Mouse (Mus musculus) embryonic facial prominence, embryonic 11.5 days (tissue): Measurements from ENCODE around the gene Lrriq4. TPM values are rescaled to one million over a fixed set of nuclear protein-coding genes. Genes with fewer than 3 reads are reported as not detected.

Source experiments
- ATAC-seq: fragments of 200-750 bp; cut with Nextera tagmentation; replicated peaks from 2 replicates; pipeline ENCODE4 v1.8.0; 2017; ENCODE audit warnings: low read depth; ENCODE audit not compliant: insufficient number of reproducible peaks, low FRiP score, low TSS enrichment
- DNase-seq: peaks from one replicate; pipeline ENCODE4 v3.0.0-alpha.2; 2015; ENCODE audit warnings: low spot score
- H3K27ac ChIP-seq: fragments of 300-500 bp; sonication (generic); replicated peaks from 2 replicates; pipeline ENCODE4 v1.5.1; 2014; ENCODE audit warnings: mild to moderate bottlenecking, low read depth, low read length, control low read depth
- H3K27me3 ChIP-seq: fragments of 300-500 bp; sonication (generic); 2 replicates; pipeline ENCODE4 v1.6.1; 2014; ENCODE audit warnings: mild to moderate bottlenecking, low read length, moderate library complexity, mixed read lengths; ENCODE audit not compliant: control insufficient read depth, insufficient read depth
- H3K36me3 ChIP-seq: fragments of 300-500 bp; sonication (generic); replicated peaks from 2 replicates; pipeline ENCODE4 v1.6.1; 2014; ENCODE audit warnings: low read depth, mild to moderate bottlenecking, low read length, moderate library complexity, mixed read lengths; ENCODE audit not compliant: control insufficient read depth, insufficient read depth
- H3K4me1 ChIP-seq: fragments of 300-500 bp; sonication (generic); 2 replicates; pipeline ENCODE4 v1.6.1; 2014; ENCODE audit warnings: low read length, mixed read lengths; ENCODE audit not compliant: control insufficient read depth, insufficient read depth
- H3K4me2 ChIP-seq: fragments of 300-500 bp; sonication (generic); 2 replicates; pipeline ENCODE4 v1.6.1; 2014; ENCODE audit warnings: low read depth, mild to moderate bottlenecking, control low read depth, low read length, moderate library complexity
- H3K4me3 ChIP-seq: fragments of 300-500 bp; sonication (generic); 2 replicates; pipeline ENCODE4 v1.5.1; 2014; ENCODE audit warnings: low read depth, low read length, control low read depth
- H3K9ac ChIP-seq: fragments of 300-500 bp; sonication (generic); replicated peaks from 2 replicates; pipeline ENCODE4 v1.6.1; 2014; ENCODE audit warnings: mild to moderate bottlenecking, control low read depth, low read length
- H3K9me3 ChIP-seq: fragments of 300-500 bp; sonication (generic); replicated peaks from 2 replicates; pipeline ENCODE4 v1.6.1; 2016; ENCODE audit warnings: mild to moderate bottlenecking, low read length, inconsistent platforms, mixed read lengths; ENCODE audit not compliant: control insufficient read depth
- WGBS: fragments of 180-500 bp; shearing (Covaris S2); extraction: QIAGEN DNeasy Blood & Tissue Kit; methylation state at CpG from one replicate; pipeline ENCODE4 v1.1.7; 2014; 5-methylcytosine and 5-hydroxymethylcytosine counted together
- polyA plus RNA-seq: library from polyadenylated mRNA; unstranded; fragments of >200 nt; fragmentation: Nextera tagmentation; extraction: Ambion mirVana; gene quantifications from 2 replicates; pipeline ENCODE4 v1.2.1, GENCODE M21; 2014

The Lrriq4 gene
- polyA plus RNA-seq, 1 experiment from 2014 or later, result not detected

GRCm38 (mm10) chr3:30602065-30602739, 42.1 kb upstream of the Lrriq4 start, which contains the start of gene Mynn:
Mynn (plus strand) TSS chr3:30602065.
- DNase-seq (peak; percentile 97), ATAC-seq (peak; percentile 93)
- Histone ChIP-seq H3K36me3 (no peaks in the 10 kb centered on the region), H3K27ac (peak within 1 kb of the TSS; percentile 66), H3K4me2 (peak within 1 kb of the TSS; percentile 86), H3K9ac (peak within 1 kb of the TSS; percentile 82), H3K27me3 (peaks cover 2% of the 10 kb centered on the region; the same call in 1 of the 2 replicates), H3K9me3 (no peaks in the 10 kb centered on the region), H3K4me3 (peak within 1 kb of the TSS; percentile 83), H3K4me1 (no peaks in the 10 kb centered on the region)
- under 1% methylated on average over 38 of the region's 40 CpGs for WGBS

- peaks cover 2% of the 10 kb centered on the region; the same call in 1 of the 2 replicates for H3K27me3 ChIP-seq
- ATAC-seq (no peak; the same call in 1 of the 2 replicates), DNase-seq (no peak)
- no peaks in the 10 kb centered on the region for H3K4me1 ChIP-seq
- H3K4me3 ChIP-seq, result peak overlapping the region; percentile 83
- peak overlapping the region; percentile 66 for H3K27ac ChIP-seq
- H3K36me3 ChIP-seq, result no peaks in the 10 kb centered on the region; the same call in 1 of the 2 replicates
- H3K9me3 ChIP-seq, result no peaks in the 10 kb centered on the region
- 0% methylated on average over 27 of the region's 27 CpGs for WGBS
- H3K4me2 ChIP-seq, result peak overlapping the region; percentile 37
- H3K9ac ChIP-seq, result peak overlapping the region; percentile 82
Measured at GRCm38 (mm10) chr3:30602740-30603098, 41.6 kb upstream of the Lrriq4 start.

- H3K4me3 ChIP-seq, result peak overlapping the region; percentile 83
- H3K27me3 ChIP-seq, result 0 out of 2 replicates have a peak, but pooled peaks cover under 1% of the 10 kb centered on the region
- DNase-seq (no peak), ATAC-seq (no peak)
- H3K4me1 ChIP-seq, result no peaks in the 10 kb centered on the region
- no peak overlapping the region for H3K27ac ChIP-seq
- H3K9me3 ChIP-seq, result no peaks in the 10 kb centered on the region
- peak overlapping the region; percentile 82 for H3K9ac ChIP-seq
- 46% methylated on average over 10 of the region's 10 CpGs for WGBS
- no peaks in the 10 kb centered on the region; the same call in 1 of the 2 replicates for H3K36me3 ChIP-seq
- peak overlapping the region; percentile 37 for H3K4me2 ChIP-seq
Measured at GRCm38 (mm10) chr3:30603256-30603655, 41.1 kb upstream of the Lrriq4 start.

- ATAC-seq, result no peak
- Histone ChIP-seq H3K9me3 (no peaks in the 10 kb centered on the region), H3K4me1 (no peaks in the 10 kb centered on the region), H3K4me3 (no peak overlapping the region), H3K4me2 (no peak overlapping the region), H3K36me3 (peaks cover 10% of the 10 kb centered on the region), H3K27ac (no peak overlapping the region), H3K27me3 (no peaks in the 10 kb centered on the region), H3K9ac (no peak overlapping the region)
- DNase-seq, result no peak
- WGBS, result 88% methylated on average over 3 of the region's 3 CpGs
Measured at GRCm38 (mm10) chr3:30608999-30609398, 35.3 kb upstream of the Lrriq4 start.

GRCm38 (mm10) chr3:30610930-30611329, 33.4 kb upstream of the Lrriq4 start:
- no peak for DNase-seq

GRCm38 (mm10) chr3:30620132-30620531, 24.2 kb upstream of the Lrriq4 start:
- ATAC-seq, result no peak
- no peak overlapping the region for H3K4me2 ChIP-seq
- DNase-seq, result no peak
- H3K27me3 ChIP-seq, result no peaks in the 10 kb centered on the region
- no peak overlapping the region for H3K27ac ChIP-seq
- no peaks in the 10 kb centered on the region; the same call in 1 of the 2 replicates for H3K36me3 ChIP-seq
- H3K9ac ChIP-seq, result no peak overlapping the region
- WGBS, result 76% methylated on average over 8 of the region's 8 CpGs
- no peaks in the 10 kb centered on the region for H3K9me3 ChIP-seq
- no peak overlapping the region for H3K4me3 ChIP-seq
- H3K4me1 ChIP-seq, result no peaks in the 10 kb centered on the region

More at GRCm38 (mm10) chr3:30610930-30611329, 33.4 kb upstream of the Lrriq4 start:
- Histone ChIP-seq H3K4me2 (no peak overlapping the region), H3K4me1 (no peaks in the 10 kb centered on the region), H3K36me3 (peaks cover 10% of the 10 kb centered on the region), H3K27ac (no peak overlapping the region), H3K9me3 (no peaks in the 10 kb centered on the region), H3K4me3 (no peak overlapping the region), H3K27me3 (no peaks in the 10 kb centered on the region), H3K9ac (no peak overlapping the region)
- no peak for ATAC-seq
- WGBS, result 95% methylated on average over 4 of the region's 4 CpGs

- H3K4me2 ChIP-seq, result no peak overlapping the region
- H3K27me3 ChIP-seq, result no peaks in the 10 kb centered on the region
- no peaks in the 10 kb centered on the region for H3K4me1 ChIP-seq
- no peaks in the 10 kb centered on the region for H3K9me3 ChIP-seq
- H3K27ac ChIP-seq, result no peak overlapping the region
- H3K9ac ChIP-seq, result no peak overlapping the region
- H3K36me3 ChIP-seq, result no peaks in the 10 kb centered on the region
- no peak overlapping the region for H3K4me3 ChIP-seq
- DNase-seq (peak; percentile 23), ATAC-seq (no peak)
- 49% methylated on average over 3 of the region's 3 CpGs for WGBS
Measured at GRCm38 (mm10) chr3:30633681-30634080, 10.6 kb upstream of the Lrriq4 start.

GRCm38 (mm10) chr3:30635629-30636028, 8.7 kb upstream of the Lrriq4 start:
- WGBS, result 81% methylated on average over 4 of the region's 4 CpGs

More at GRCm38 (mm10) chr3:30635629-30636028, 8.7 kb upstream of the Lrriq4 start:
- no peaks in the 10 kb centered on the region for H3K36me3 ChIP-seq
- H3K27me3 ChIP-seq, result no peaks in the 10 kb centered on the region
- H3K4me2 ChIP-seq, result no peak overlapping the region
- no peak overlapping the region for H3K4me3 ChIP-seq
- ATAC-seq, result no peak
- H3K27ac ChIP-seq, result no peak overlapping the region
- no peaks in the 10 kb centered on the region for H3K4me1 ChIP-seq
- no peak overlapping the region for H3K9ac ChIP-seq
- no peak for DNase-seq
- no peaks in the 10 kb centered on the region for H3K9me3 ChIP-seq
